Mouse (Mus musculus): ENCODE results near the gene Qsox1. TPM values are rescaled to one million over a fixed set of nuclear protein-coding genes. Genes with fewer than 3 reads are reported as not detected.

Gene Qsox1
- polyA plus RNA-seq, 1 experiment = 35.0 TPM

DNA sequence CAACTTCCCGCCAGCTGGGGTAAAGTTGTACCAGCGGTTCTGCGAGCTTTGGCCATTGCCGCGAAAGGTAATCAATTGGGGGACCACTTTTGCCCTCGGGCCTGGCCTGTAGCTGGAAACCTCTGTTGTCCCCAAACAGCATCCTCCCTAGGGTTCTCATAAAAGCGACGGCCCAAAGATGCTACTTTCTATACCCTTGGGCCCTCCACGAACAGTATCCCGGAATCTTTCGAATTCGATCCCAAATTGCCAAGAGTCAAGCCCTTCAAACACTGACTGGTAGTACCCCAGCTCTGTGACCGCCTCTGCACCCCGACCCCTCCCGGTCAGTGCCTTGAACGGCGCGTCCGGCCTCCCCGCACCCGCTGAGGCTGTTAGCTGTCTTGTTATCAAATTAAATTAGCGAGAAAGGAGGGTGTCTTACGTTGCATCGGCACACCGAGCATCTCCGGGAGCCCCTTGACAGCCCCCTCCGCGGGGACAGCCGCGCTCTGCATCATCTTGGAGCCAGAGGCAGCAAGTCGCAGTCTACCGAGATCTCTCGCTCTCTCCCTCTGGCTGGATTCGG is 71.2 kb downstream of the Qsox1 start:
- TF ChIP-seq POLR2A (IDR thresholded peaks at IDR 0.05; ENCODE audit: borderline replicate concordance, extremely low read depth, insufficient read depth, insufficient read length, poor library complexity, severe bottlenecking) (no peak), CTCF (IDR thresholded peaks at IDR 0.05; ENCODE audit: borderline replicate concordance, extremely low read depth, insufficient read depth, insufficient read length) (no peak)
- DNase-seq (ENCODE audit: low read depth) = no peak

DNA sequence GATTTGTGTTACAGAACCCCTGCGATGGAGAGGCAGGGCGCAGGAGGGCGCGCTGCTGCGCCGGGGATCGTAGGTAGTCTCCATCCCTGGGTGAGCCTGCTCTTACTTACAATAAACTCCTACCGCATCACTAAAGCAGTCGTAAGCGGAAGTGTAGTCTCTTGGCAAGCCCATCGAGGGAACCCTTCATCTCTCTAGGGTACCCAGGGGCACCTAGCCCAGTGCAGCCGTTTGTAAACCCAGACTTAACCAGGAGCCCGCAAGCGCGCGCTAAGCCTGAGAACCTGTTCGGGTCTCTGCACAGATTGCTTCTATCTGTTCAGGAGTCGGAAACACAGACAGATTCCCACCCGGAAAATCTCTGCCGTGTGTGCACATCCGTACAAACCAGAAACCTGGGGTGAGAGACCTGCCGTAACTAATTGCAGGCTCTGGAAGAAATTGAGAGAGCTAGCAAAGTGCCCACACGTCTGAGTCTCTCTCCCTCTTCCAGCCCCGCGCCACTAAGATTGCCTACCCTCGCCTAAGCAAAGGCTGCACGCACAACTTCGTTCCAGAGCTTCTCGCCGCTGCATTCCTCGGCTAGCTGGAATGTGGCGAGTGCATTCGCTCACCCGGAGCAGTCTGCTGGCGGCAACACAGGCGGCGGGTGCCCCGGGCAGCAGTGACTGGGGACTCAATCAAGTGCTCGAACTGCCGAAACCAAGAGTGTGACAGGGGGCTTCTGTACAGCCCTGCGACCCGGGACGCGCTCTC is 71.9 kb downstream of the Qsox1 start:
- TF ChIP-seq POLR2A (IDR thresholded peaks at IDR 0.05; ENCODE audit: borderline replicate concordance, extremely low read depth, insufficient read depth, insufficient read length, poor library complexity, severe bottlenecking) (no peak), CTCF (IDR thresholded peaks at IDR 0.05; ENCODE audit: borderline replicate concordance, extremely low read depth, insufficient read depth, insufficient read length) (no peak)
- DNase-seq (ENCODE audit: low read depth) = peak; percentile 70

DNA sequence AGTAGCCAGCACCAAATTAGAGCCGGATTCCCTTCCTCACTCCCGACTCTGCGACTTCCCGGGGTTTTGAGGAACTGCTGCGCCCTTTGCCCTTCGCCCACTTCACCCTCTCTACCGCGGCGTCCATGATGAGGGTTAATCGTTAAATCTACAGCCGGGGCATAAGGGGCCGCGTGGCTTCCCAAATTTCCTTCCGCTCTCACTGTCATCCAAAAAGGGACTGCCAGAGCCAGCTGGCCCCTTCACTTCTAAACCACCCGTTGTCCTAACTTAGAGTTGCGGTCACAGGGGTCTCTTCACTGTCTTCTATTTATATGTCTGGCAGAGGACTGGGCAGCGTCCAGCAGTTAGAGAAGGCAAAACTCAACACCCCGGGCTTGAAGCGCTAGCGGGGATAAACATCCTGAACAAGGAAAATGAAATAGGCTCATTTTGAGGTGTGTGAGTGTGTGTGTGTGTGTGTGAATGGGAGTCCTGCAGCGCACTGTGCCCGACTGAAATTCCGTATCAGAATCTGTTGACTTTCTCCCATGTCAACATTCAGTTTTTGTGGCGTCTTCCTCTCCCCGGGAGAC is 74.8 kb downstream of the Qsox1 start:
- TF ChIP-seq CTCF (IDR thresholded peaks at IDR 0.05; ENCODE audit: borderline replicate concordance, extremely low read depth, insufficient read depth, insufficient read length) = no peak
- no peak for TF ChIP-seq POLR2A (IDR thresholded peaks at IDR 0.05; ENCODE audit: borderline replicate concordance, extremely low read depth, insufficient read depth, insufficient read length, poor library complexity, severe bottlenecking)
- DNase-seq (ENCODE audit: low read depth) = peak; percentile 17

DNA sequence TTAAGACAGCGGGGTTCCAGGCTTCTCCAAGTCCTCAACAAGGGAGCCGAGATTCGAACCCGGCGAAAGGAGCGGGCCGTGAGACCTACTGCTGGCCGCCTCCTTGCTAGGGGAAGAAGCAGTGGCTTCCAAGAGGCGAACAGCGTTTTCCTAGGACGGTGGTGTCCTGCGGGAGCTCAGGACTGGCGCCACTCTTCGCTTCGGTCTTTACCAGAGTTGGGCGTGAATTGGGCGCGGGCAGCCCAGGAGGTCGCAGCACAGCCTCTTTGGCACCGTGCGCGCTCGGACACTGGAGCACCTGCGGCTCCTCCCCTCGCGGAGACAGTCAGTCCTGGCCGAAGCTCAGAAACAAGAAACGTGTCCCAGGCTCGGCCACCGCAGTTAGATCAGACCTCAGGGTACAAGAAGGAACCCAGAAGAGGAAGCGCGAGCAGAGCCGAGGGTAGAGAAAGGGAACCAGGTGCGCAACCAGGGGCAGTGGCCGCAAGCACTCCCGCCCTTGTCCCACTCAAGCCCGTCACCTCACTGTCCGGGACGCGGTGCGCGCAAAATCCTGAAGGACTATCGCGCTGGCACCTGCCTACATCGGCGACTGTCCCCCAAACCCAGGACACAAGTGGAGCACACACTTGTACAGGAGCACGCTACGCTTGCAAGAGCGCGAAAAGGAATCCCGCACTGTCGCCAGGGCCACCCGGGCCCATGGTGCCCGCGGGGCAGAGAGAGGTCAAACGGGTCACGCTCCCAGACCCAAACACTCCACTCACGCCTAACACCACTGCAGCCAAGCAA is 75.5 kb downstream of the Qsox1 start:
- TF ChIP-seq POLR2A (IDR thresholded peaks at IDR 0.05; ENCODE audit: borderline replicate concordance, extremely low read depth, insufficient read depth, insufficient read length, poor library complexity, severe bottlenecking) = no peak
- peak; percentile 24 for DNase-seq (ENCODE audit: low read depth)

DNA sequence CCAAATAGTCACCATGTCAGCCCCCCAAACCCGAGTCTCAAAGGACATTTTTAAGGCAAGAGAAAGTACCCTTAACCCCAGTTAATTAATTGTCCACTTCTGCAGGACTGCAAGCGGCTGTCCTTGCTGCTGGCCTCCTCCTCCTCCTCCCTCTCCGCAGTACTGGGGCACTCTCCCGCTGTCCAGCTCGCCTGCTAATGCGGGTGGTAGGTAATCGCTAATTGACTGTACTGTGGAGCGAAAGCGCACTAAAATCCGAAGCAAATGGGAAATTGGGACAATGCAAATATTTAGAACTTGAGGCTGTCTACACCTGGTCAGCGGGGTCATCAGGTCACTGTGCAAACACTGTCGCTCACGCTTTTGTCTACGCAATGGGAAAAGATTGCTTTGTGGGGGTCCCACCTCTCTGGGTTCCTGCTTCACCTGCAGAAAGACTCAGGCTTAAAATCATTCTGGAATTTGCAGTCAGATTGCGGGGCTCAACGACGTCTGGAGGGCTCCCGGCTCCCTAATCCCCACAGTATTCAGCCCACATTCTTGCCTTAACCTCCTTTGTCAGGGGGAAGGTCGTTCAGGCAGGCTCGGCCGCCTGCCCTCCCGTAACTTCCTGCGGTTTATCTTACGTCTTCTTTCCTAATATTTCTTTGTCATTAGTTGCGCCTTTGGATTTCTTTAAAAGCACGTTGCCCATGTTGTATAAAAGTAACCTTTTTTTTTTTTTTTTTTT is 76.4 kb downstream of the Qsox1 start:
- DNase-seq (ENCODE audit: low read depth) = peak; percentile 18
- TF ChIP-seq POLR2A (IDR thresholded peaks at IDR 0.05; ENCODE audit: borderline replicate concordance, extremely low read depth, insufficient read depth, insufficient read length, poor library complexity, severe bottlenecking) (no peak), CTCF (IDR thresholded peaks at IDR 0.05; ENCODE audit: borderline replicate concordance, extremely low read depth, insufficient read depth, insufficient read length) (no peak)

DNA sequence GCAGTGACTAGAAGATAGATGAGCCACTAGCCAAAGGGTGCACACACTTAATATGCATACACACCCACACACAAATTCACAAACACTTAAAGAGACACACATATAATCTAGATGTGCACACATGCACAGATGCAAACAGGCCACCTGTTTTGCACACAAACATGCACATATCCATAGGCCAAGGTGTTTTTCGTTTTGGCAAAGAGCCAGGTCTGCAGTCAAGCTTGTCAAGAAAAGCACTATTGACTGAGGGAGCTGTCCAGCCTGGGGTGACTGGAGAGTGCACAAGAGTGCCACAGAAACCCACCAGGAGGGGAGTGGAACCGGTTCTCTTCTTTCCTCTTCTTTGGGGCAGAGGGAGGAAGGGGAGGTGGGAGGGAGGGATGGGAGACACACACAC is 81.5 kb downstream of the Qsox1 start:
- no peak for DNase-seq (ENCODE audit: low read depth)
- no peak for TF ChIP-seq CTCF (IDR thresholded peaks at IDR 0.05; ENCODE audit: borderline replicate concordance, extremely low read depth, insufficient read depth, insufficient read length)
- TF ChIP-seq POLR2A (IDR thresholded peaks at IDR 0.05; ENCODE audit: borderline replicate concordance, extremely low read depth, insufficient read depth, insufficient read length, poor library complexity, severe bottlenecking) = no peak

DNA sequence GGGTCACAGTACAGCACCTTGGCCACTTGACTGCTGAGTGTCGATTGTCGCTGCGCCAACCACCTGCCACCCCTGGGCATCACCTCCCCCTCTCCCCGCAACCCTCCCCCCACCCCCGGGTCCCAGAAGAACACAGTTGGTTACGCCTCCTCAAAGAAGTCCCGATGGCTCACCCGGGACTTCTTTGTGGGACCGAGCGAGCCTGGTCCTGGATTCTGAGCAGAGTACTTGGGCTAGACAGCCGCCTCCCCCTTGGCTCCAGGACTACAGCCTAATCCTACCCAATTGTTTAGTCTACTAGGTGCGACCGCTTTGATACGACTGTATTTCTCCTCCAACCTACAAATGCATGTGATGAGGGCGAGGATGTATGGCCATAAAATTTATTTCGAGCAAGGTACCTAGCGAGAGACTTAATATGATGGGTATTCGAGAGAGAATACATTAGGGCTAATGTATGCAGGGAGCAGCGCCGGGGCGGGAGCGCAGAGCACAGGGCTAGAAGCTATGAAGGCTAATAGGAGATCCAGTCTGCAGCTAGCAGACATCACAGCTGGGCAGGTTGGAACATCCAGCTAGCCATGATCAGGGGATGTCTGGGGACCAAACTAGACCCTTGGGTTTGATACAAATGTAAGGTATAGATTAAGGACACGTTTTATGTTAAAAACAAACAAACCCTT is 83.4 kb downstream of the Qsox1 start:
- TF ChIP-seq POLR2A (IDR thresholded peaks at IDR 0.05; ENCODE audit: borderline replicate concordance, extremely low read depth, insufficient read depth, insufficient read length, poor library complexity, severe bottlenecking) (no peak), CTCF (IDR thresholded peaks at IDR 0.05; ENCODE audit: borderline replicate concordance, extremely low read depth, insufficient read depth, insufficient read length) (no peak)
- no peak for DNase-seq (ENCODE audit: low read depth)

DNA sequence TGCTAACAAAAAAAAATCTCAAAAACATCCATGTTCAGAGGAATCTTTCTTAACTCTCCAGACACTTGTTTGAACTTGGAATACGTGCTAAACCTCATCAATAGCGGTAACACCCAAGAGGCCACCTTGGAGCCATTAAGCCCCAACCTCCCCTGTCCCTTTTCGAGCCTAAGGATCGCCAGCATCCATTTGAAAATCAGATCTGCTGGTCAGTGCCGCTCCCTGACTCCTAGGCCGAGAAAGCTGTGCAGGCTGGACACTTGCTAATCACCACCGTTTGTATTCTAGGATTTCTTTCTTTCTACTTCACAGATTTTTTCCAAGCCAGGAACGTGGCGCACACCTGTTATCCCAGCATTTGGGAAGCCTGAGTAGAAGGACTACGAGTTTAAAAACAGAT is 84.9 kb downstream of the Qsox1 start:
- TF ChIP-seq CTCF (IDR thresholded peaks at IDR 0.05; ENCODE audit: borderline replicate concordance, extremely low read depth, insufficient read depth, insufficient read length) = no peak
- no peak for TF ChIP-seq POLR2A (IDR thresholded peaks at IDR 0.05; ENCODE audit: borderline replicate concordance, extremely low read depth, insufficient read depth, insufficient read length, poor library complexity, severe bottlenecking)

More for the DNA sequence above, 84.9 kb downstream of the Qsox1 start:
- DNase-seq (ENCODE audit: low read depth) = no peak

Other genes with a start within 250 kb of the Qsox1 start
- gene Lhx4, start 61.2 kb downstream of the Qsox1 start, polyA plus RNA-seq (2012; rRNA removed) = 0.97 and 2.7 TPM in 2 replicates
- gene Cep350, start 160.4 kb upstream of the Qsox1 start, polyA plus RNA-seq (2012; rRNA removed) = 10.9 and 14.0 TPM in 2 replicates
- 57.9 and 61.6 TPM in 2 replicates for gene Tor1aip2, start 222.5 kb upstream of the Qsox1 start, polyA plus RNA-seq (2012; rRNA removed)
- gene Tor1aip1, start 223.6 kb upstream of the Qsox1 start, polyA plus RNA-seq (2012; rRNA removed) = 8.6 and 14.6 TPM in 2 replicates

Measured in brain, embryonic 14.5 days (tissue).